Mouse (Mus musculus) neural tube, embryonic 12.5 days (tissue): ENCODE measurements at regions not wholly inside any gene's neighbourhood (a gene's known extent, or its start where the extent isn't known, plus 50 kb on each side); places are given as distances from the start of the nearest gene placed in this dataset.
"Not testable (repeated sequence)": the region's sequence is repeated elsewhere in the genome, so short reads cannot be mapped to it uniquely, and the experiment has no call there.

Experiments used
- ATAC-seq: fragments of 200-750 bp; cut with Nextera tagmentation; 2 replicates; pipeline ENCODE4 v1.8.0; 2017; ENCODE audit warnings: low read depth, mild to moderate bottlenecking, moderate TSS enrichment, moderate library complexity; ENCODE audit not compliant: low FRiP score
- H3K27ac ChIP-seq: fragments of 300-500 bp; sonication (generic); 2 replicates; pipeline ENCODE4 v1.5.1; 2016
- H3K27me3 ChIP-seq: fragments of 300-500 bp; sonication (generic); replicated peaks from 2 replicates; pipeline ENCODE4 v1.6.1; 2016; ENCODE audit warnings: mild to moderate bottlenecking
- H3K36me3 ChIP-seq: fragments of 300-500 bp; sonication (generic); 2 replicates; pipeline ENCODE4 v1.6.1; 2016; ENCODE audit warnings: mild to moderate bottlenecking
- H3K4me1 ChIP-seq: fragments of 300-500 bp; sonication (generic); 2 replicates; pipeline ENCODE4 v1.6.1; 2016
- H3K4me2 ChIP-seq: fragments of 300-500 bp; sonication (generic); replicated peaks from 2 replicates; pipeline ENCODE4 v1.6.1; 2016; ENCODE audit warnings: mild to moderate bottlenecking
- H3K4me3 ChIP-seq: fragments of 300-500 bp; sonication (generic); 2 replicates; pipeline ENCODE4 v1.5.1; 2016
- H3K9ac ChIP-seq: fragments of 300-500 bp; sonication (generic); 2 replicates; pipeline ENCODE4 v1.6.1; 2016; ENCODE audit warnings: mild to moderate bottlenecking
- H3K9me3 ChIP-seq: fragments of 300-500 bp; sonication (generic); 2 replicates; pipeline ENCODE4 v1.6.1; 2016; ENCODE audit warnings: mild to moderate bottlenecking
- WGBS: fragments of 180-500 bp; shearing (Covaris S2); methylation state at CpG from one replicate; pipeline ENCODE4 v1.1.7; 2016; 5-methylcytosine and 5-hydroxymethylcytosine counted together

- WGBS = 69% methylated on average over 16 of the region's 16 CpGs
- H3K27ac ChIP-seq = no peak overlapping the region
- H3K9me3 ChIP-seq = no peaks in the 10 kb centered on the region
- no peak overlapping the region for H3K4me2 ChIP-seq
- no peak for ATAC-seq
- H3K27me3 ChIP-seq = no peaks in the 10 kb centered on the region
- H3K36me3 ChIP-seq = no peaks in the 10 kb centered on the region
- H3K9ac ChIP-seq = no peak overlapping the region
- no peak overlapping the region for H3K4me3 ChIP-seq
- no peaks in the 10 kb centered on the region for H3K4me1 ChIP-seq
Observed at GRCm38 (mm10) chr2:78025651-78026435, 79.7 kb upstream of the Cwc22 start.

- H3K9ac ChIP-seq = no peak overlapping the region
- H3K36me3 ChIP-seq = no peaks in the 10 kb centered on the region
- WGBS = 86% methylated on average over 1 of the region's 1 CpGs
- ATAC-seq = no peak
- H3K9me3 ChIP-seq = no peaks in the 10 kb centered on the region
- no peaks in the 10 kb centered on the region for H3K27me3 ChIP-seq
- no peak overlapping the region for H3K27ac ChIP-seq
- H3K4me3 ChIP-seq = no peak overlapping the region
- no peak overlapping the region for H3K4me2 ChIP-seq
- no peaks in the 10 kb centered on the region for H3K4me1 ChIP-seq
Observed at GRCm38 (mm10) chr2:78024981-78025565, 78.9 kb upstream of the Cwc22 start.

GRCm38 (mm10) chr2:78023916-78024685 is 77.9 kb upstream of the Cwc22 start:
- Histone ChIP-seq H3K36me3 (no peaks in the 10 kb centered on the region), H3K9me3 (no peaks in the 10 kb centered on the region), H3K4me2 (no peak overlapping the region), H3K27ac (no peak overlapping the region), H3K27me3 (no peaks in the 10 kb centered on the region), H3K4me1 (no peaks in the 10 kb centered on the region), H3K4me3 (no peak overlapping the region), H3K9ac (no peak overlapping the region)
- 78% methylated on average over 4 of the region's 4 CpGs for WGBS
- ATAC-seq = no peak

GRCm38 (mm10) chr2:78023416-78023815 is 77.2 kb upstream of the Cwc22 start:
- H3K27me3 ChIP-seq = no peaks in the 10 kb centered on the region
- no peaks in the 10 kb centered on the region for H3K36me3 ChIP-seq
- H3K4me3 ChIP-seq = no peak overlapping the region
- H3K9me3 ChIP-seq = no peaks in the 10 kb centered on the region
- H3K4me2 ChIP-seq = no peak overlapping the region
- no peak for ATAC-seq
- H3K9ac ChIP-seq = no peak overlapping the region
- H3K27ac ChIP-seq = no peak overlapping the region
- no peaks in the 10 kb centered on the region for H3K4me1 ChIP-seq
- WGBS = 85% methylated on average over 2 of the region's 2 CpGs

GRCm38 (mm10) chr2:78022756-78023155 is 76.6 kb upstream of the Cwc22 start:
- no peak overlapping the region for H3K4me3 ChIP-seq
- H3K36me3 ChIP-seq = no peaks in the 10 kb centered on the region
- no peak overlapping the region for H3K4me2 ChIP-seq
- no peak overlapping the region for H3K9ac ChIP-seq
- ATAC-seq = no peak
- no peak overlapping the region for H3K27ac ChIP-seq
- WGBS = 86% methylated on average over 4 of the region's 4 CpGs
- H3K9me3 ChIP-seq = no peaks in the 10 kb centered on the region
- no peaks in the 10 kb centered on the region for H3K27me3 ChIP-seq
- H3K4me1 ChIP-seq = no peaks in the 10 kb centered on the region

- Histone ChIP-seq H3K9me3 (no peaks in the 10 kb centered on the region), H3K27ac (no peak overlapping the region), H3K27me3 (no peaks in the 10 kb centered on the region), H3K4me3 (no peak overlapping the region), H3K4me1 (no peaks in the 10 kb centered on the region), H3K4me2 (no peak overlapping the region), H3K9ac (no peak overlapping the region), H3K36me3 (no peaks in the 10 kb centered on the region)
- WGBS = 32% methylated on average over 5 of the region's 5 CpGs
- no peak for ATAC-seq
Observed at GRCm38 (mm10) chr2:78021905-78022304, 75.7 kb upstream of the Cwc22 start.

GRCm38 (mm10) chr2:78021356-78021900 is 75.3 kb upstream of the Cwc22 start:
- Histone ChIP-seq H3K9me3 (no peaks in the 10 kb centered on the region), H3K27ac (no peak overlapping the region), H3K4me1 (no peaks in the 10 kb centered on the region), H3K9ac (no peak overlapping the region), H3K4me2 (no peak overlapping the region), H3K4me3 (no peak overlapping the region), H3K27me3 (no peaks in the 10 kb centered on the region), H3K36me3 (no peaks in the 10 kb centered on the region)
- no peak for ATAC-seq
- 62% methylated on average over 2 of the region's 2 CpGs for WGBS

- H3K27ac ChIP-seq = no peak overlapping the region
- H3K4me1 ChIP-seq = no peaks in the 10 kb centered on the region
- no peak for ATAC-seq
- 91% methylated on average over 3 of the region's 3 CpGs for WGBS
- no peaks in the 10 kb centered on the region for H3K9me3 ChIP-seq
- H3K27me3 ChIP-seq = no peaks in the 10 kb centered on the region
- no peak overlapping the region for H3K4me3 ChIP-seq
- H3K9ac ChIP-seq = no peak overlapping the region
- H3K4me2 ChIP-seq = no peak overlapping the region
- no peaks in the 10 kb centered on the region for H3K36me3 ChIP-seq
Observed at GRCm38 (mm10) chr2:78020516-78020915, 74.3 kb upstream of the Cwc22 start.

GRCm38 (mm10) chr2:78019916-78020315 is 73.7 kb upstream of the Cwc22 start:
- WGBS = 92% methylated on average over 3 of the region's 3 CpGs
- Histone ChIP-seq H3K4me3 (no peak overlapping the region), H3K9me3 (no peaks in the 10 kb centered on the region), H3K4me2 (no peak overlapping the region), H3K27ac (no peak overlapping the region), H3K36me3 (no peaks in the 10 kb centered on the region), H3K27me3 (no peaks in the 10 kb centered on the region), H3K9ac (no peak overlapping the region), H3K4me1 (no peaks in the 10 kb centered on the region)
- no peak for ATAC-seq

GRCm38 (mm10) chr2:78012441-78012840 is 66.3 kb upstream of the Cwc22 start:
- 87% methylated on average over 6 of the region's 6 CpGs for WGBS

GRCm38 (mm10) chr2:78011821-78012220 is 65.6 kb upstream of the Cwc22 start:
- Histone ChIP-seq H3K27ac (no peak overlapping the region), H3K36me3 (no peaks in the 10 kb centered on the region), H3K4me1 (no peaks in the 10 kb centered on the region), H3K27me3 (no peaks in the 10 kb centered on the region), H3K9ac (no peak overlapping the region), H3K4me3 (no peak overlapping the region), H3K4me2 (no peak overlapping the region), H3K9me3 (no peaks in the 10 kb centered on the region)
- WGBS = 96% methylated on average over 2 of the region's 2 CpGs
- ATAC-seq = no peak

More at GRCm38 (mm10) chr2:78012441-78012840, 66.3 kb upstream of the Cwc22 start:
- H3K27ac ChIP-seq, H3K4me2 ChIP-seq, H3K27me3 ChIP-seq, H3K9me3 ChIP-seq, H3K9ac ChIP-seq, H3K36me3 ChIP-seq, H3K4me1 ChIP-seq, H3K4me3 ChIP-seq, ATAC-seq: not testable (repeated sequence)

- Histone ChIP-seq H3K9ac (no peak overlapping the region), H3K4me1 (no peaks in the 10 kb centered on the region), H3K27me3 (no peaks in the 10 kb centered on the region), H3K4me2 (no peak overlapping the region), H3K27ac (no peak overlapping the region), H3K4me3 (no peak overlapping the region), H3K36me3 (no peaks in the 10 kb centered on the region), H3K9me3 (no peaks in the 10 kb centered on the region)
- 85% methylated on average over 2 of the region's 2 CpGs for WGBS
- ATAC-seq = no peak
Observed at GRCm38 (mm10) chr2:78011051-78011800, 65.1 kb upstream of the Cwc22 start.
